Mouse (Mus musculus) liver, embryonic 16.5 days (tissue): ENCODE data around the gene Yif1a. TPM values are rescaled to one million over a fixed set of nuclear protein-coding genes. Genes with fewer than 3 reads are reported as not detected.
A peak's percentile ranks its signal among the peaks of the same experiment; 100 is the strongest.

Experiments used
- ATAC-seq: fragments of 200-750 bp; cut with Nextera tagmentation; 2 replicates; pipeline ENCODE4 v1.8.0; 2017; ENCODE audit warnings: low read depth, mild to moderate bottlenecking, moderate number of reproducible peaks, moderate library complexity
- H3K27ac ChIP-seq: fragments of 300-500 bp; sonication (generic); 2 replicates; pipeline ENCODE4 v1.5.1; 2014; ENCODE audit warnings: mild to moderate bottlenecking, low read length
- H3K27me3 ChIP-seq: fragments of 300-500 bp; sonication (generic); 2 replicates; pipeline ENCODE4 v1.6.1; 2014; ENCODE audit warnings: low read depth, low read length, mixed read lengths; ENCODE audit not compliant: control insufficient read depth, insufficient read depth
- H3K36me3 ChIP-seq: fragments of 300-500 bp; sonication (generic); 2 replicates; pipeline ENCODE4 v1.6.1; 2014; ENCODE audit warnings: mild to moderate bottlenecking; ENCODE audit not compliant: control insufficient read depth, insufficient read depth
- H3K4me1 ChIP-seq: fragments of 300-500 bp; sonication (generic); 2 replicates; pipeline ENCODE4 v1.6.1; 2014; ENCODE audit warnings: low read depth, low read length, mixed read lengths; ENCODE audit not compliant: control insufficient read depth
- H3K4me2 ChIP-seq: fragments of 300-500 bp; sonication (generic); 2 replicates; pipeline ENCODE4 v1.6.1; 2014; ENCODE audit warnings: low read depth, low read length, mixed read lengths
- H3K4me3 ChIP-seq: fragments of 300-500 bp; sonication (generic); 2 replicates; pipeline ENCODE4 v1.5.1; 2014; ENCODE audit warnings: low read depth, mild to moderate bottlenecking, low read length
- H3K9ac ChIP-seq: fragments of 300-500 bp; sonication (generic); 2 replicates; pipeline ENCODE4 v1.6.1; 2014; ENCODE audit warnings: low read depth, low read length
- H3K9me3 ChIP-seq: fragments of 300-500 bp; sonication (generic); replicated peaks from 2 replicates; pipeline ENCODE4 v1.6.1; 2016; ENCODE audit warnings: low read length; ENCODE audit not compliant: control insufficient read depth
- WGBS: fragments of 180-500 bp; shearing (Covaris S2); extraction: QIAGEN DNeasy Blood & Tissue Kit; methylation state at CpG from one replicate; pipeline ENCODE4 v1.1.7; 2014; ENCODE audit not compliant: insufficient replicate concordance; 5-methylcytosine and 5-hydroxymethylcytosine counted together
- polyA plus RNA-seq: library from polyadenylated mRNA; unstranded; fragments of >200 nt; fragmentation: Nextera tagmentation; extraction: Ambion mirVana; gene quantifications from 2 replicates; pipeline ENCODE4 v1.2.1, GENCODE M21; 2015

Gene Yif1a
- polyA plus RNA-seq, 1 experiment from 2014 or later: 53.1 TPM

DNA sequence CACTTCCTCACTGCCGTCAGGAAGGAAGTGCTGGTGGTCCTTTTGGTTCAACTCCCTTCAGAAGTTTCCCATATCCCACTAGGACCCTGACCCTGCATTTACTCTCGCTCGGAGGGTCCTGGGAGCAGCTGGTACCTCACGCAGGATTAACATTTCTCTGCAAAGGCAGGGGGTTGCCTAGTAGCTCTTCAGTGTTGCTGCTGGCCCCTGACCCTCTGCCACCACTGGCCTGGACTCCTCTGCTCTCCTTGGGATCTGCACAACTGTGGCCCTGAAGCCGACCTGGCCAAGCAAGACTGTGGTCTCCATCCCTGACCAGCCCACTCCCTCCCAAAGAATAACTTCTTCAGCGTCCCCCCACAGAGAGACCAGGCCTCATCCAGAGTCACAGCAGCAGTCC, 39.0 kb upstream of the Yif1a start:
- Histone ChIP-seq H3K9ac (no peak overlapping the region), H3K27me3 (peaks cover 33% of the 10 kb centered on the region), H3K27ac (no peak overlapping the region), H3K4me2 (no peak overlapping the region), H3K9me3 (no peaks in the 10 kb centered on the region), H3K4me3 (no peak overlapping the region), H3K4me1 (no peaks in the 10 kb centered on the region), H3K36me3 (peaks cover 7% of the 10 kb centered on the region)
- WGBS: 70% methylated on average over 6 of the region's 6 CpGs
- no peak for ATAC-seq

DNA sequence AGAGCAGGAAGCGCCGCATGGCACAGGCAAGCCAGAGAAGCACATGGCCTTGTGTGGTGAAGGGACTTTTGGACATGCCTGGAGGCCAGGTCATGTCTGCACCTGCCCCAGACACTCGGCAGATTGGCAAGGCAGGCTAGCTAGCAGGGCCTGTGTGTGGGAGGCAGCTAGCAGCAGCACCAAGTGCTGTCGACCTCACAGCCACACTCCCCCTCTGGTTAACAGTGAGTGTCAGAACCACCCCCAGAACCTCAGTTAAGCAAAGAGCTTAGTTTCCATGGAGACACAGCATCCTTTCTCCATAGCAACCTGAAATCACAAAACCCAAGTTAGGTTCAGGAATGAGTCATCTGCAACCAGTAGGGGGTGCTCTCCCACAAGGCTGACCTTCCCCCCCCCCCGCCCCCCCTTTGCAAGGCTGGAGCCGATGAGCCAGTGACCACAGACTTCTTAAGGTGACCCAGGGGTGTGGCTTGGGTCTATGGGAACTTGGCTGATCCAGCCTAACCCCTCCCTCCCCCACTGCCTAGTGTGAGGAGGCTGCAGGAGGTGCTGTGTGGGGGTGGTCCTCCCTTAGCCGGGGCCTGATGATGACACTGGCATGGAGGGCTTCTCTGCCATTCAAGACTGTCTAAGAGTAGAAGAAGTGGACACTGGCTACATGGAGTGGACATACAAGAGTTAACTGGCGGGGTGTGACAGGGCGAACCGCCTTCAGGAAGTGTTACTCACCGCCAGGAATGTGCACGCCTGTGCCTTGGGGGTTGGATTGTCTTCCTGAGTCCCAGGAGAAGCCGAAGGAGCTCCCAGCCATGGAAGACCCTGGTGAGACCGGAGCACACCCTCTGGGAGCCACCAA, 38.1 kb upstream of the Yif1a start, which contains the start of gene Rin1:
Gene Rin1, plus strand, starts transcription at position 435 of the 859 bp plus-strand sequence.
- H3K27ac ChIP-seq: no peak within 1 kb of the TSS
- H3K4me2 ChIP-seq: no peak within 1 kb of the TSS
- no peaks in the 10 kb centered on the region for H3K4me1 ChIP-seq
- H3K9me3 ChIP-seq: no peaks in the 10 kb centered on the region
- peaks cover 33% of the 10 kb centered on the region for H3K27me3 ChIP-seq
- H3K36me3 ChIP-seq: peaks cover 7% of the 10 kb centered on the region
- WGBS: 25% methylated on average over 14 of the region's 14 CpGs
- no peak within 1 kb of the TSS for H3K4me3 ChIP-seq
- H3K9ac ChIP-seq: no peak within 1 kb of the TSS
- peak; percentile 10; the same call in 1 of the 2 replicates for ATAC-seq

DNA sequence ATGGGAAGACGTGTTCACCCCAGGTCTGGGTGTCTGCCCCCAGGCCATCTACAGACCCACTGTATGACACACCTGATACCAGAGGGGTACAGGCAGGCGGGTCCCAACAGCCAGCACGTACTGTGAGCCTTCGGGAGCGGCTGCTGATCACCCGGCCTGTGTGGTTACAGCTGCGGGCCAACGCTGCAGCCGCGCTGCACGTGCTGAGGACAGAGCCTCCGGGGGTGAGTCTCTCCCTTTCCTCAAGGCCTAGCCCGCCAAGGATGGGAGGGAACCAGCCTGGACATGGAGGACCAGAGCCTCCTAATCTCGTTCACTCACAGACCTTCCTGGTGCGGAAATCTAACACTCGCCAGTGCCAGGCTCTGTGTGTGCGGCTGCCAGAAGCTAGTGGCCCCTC, 37.3 kb upstream of the Yif1a start:
- Histone ChIP-seq H3K4me2 (no peak overlapping the region), H3K4me3 (no peak overlapping the region), H3K36me3 (peaks cover 7% of the 10 kb centered on the region), H3K9me3 (no peaks in the 10 kb centered on the region), H3K4me1 (no peaks in the 10 kb centered on the region), H3K9ac (no peak overlapping the region), H3K27me3 (peaks cover 33% of the 10 kb centered on the region), H3K27ac (no peak overlapping the region)
- 12% methylated on average over 17 of the region's 17 CpGs for WGBS
- ATAC-seq: no peak

DNA sequence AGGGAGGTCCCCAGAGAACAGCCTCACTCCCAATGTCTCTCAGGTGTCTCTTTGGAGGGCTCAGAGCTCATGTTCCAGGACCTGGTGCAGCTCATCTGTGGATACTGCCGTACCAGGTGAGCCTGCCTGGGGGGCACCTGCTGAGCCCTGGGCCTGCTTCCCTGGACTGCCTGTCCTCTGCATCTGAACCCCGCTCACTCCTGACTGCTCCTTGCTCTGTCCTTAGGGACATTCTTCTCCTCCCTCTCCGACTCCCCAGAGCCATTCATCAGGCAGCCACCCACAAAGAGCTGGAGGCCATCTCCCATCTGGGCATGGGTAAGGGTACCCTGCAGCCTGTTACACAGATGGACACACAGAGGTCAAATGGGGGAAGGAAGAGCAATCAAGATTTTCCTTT, 36.8 kb upstream of the Yif1a start:
- no peak overlapping the region for H3K27ac ChIP-seq
- peaks cover 33% of the 10 kb centered on the region for H3K27me3 ChIP-seq
- no peak for ATAC-seq
- 59% methylated on average over 3 of the region's 3 CpGs for WGBS
- no peak overlapping the region for H3K4me2 ChIP-seq
- no peaks in the 10 kb centered on the region; the same call in 1 of the 2 replicates for H3K4me1 ChIP-seq
- H3K36me3 ChIP-seq: peaks cover 6% of the 10 kb centered on the region
- no peak overlapping the region for H3K4me3 ChIP-seq
- H3K9me3 ChIP-seq: no peaks in the 10 kb centered on the region
- H3K9ac ChIP-seq: no peak overlapping the region

DNA sequence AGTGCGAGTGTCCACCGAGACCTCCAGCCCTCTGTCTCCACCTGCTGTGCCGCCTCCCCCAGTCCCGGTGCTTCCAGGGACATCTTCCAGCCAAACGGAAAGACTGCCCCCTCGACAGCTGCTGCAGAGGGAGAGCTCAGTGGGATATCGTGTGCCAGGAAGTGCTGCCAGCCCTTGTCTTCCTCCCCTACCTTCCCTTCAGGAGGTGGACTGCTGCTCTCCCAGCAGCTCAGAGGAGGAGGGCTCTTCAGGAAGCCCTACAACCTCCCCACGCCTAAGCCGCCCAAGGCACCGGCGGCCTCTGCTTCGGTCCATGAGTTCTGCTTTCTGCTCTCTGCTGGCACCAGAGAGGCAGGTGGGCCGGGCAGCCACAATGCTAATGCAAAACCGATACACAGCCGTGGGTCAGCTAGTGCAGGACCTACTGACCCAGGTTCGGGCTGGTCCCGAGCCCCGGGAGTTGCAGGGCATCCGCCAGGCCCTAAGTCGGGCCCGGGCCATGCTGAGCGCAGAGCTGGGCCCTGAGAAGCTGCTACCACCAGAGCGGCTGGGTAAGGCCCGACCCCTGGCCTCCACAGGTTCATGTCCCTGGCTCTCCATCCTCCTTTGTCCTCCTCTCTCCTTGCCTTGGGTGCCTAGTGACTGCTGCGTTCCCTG, 36.0 kb upstream of the Yif1a start:
- WGBS: 38% methylated on average over 25 of the region's 25 CpGs
- Histone ChIP-seq H3K4me1 (peaks cover 3% of the 10 kb centered on the region; the same call in 1 of the 2 replicates), H3K27ac (no peak overlapping the region), H3K9me3 (no peaks in the 10 kb centered on the region), H3K9ac (no peak overlapping the region), H3K4me2 (no peak overlapping the region), H3K36me3 (no peaks in the 10 kb centered on the region; the same call in 1 of the 2 replicates), H3K4me3 (no peak overlapping the region), H3K27me3 (peaks cover 33% of the 10 kb centered on the region)
- no peak for ATAC-seq

DNA sequence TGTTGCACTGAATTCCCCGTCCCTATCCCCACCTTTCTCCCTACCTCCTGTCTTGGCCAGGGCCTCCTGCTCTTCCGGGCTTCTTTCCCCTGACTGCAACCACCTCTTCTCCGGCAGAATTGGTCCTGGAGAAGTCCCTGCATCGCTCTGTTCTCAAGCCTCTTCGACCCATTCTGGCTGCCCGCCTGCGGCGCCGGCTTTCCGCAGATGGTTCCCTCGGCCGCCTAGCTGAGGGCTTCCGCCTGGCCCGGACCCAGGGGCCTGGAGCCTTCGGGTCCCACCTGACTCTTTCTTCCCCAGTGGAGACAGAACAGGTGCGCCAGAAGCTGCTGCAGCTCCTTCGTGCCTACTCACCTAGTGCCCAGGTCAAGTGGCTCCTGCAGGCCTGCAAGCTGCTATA, 35.5 kb upstream of the Yif1a start:
- H3K4me2 ChIP-seq: no peak overlapping the region
- H3K4me3 ChIP-seq: no peak overlapping the region
- H3K27ac ChIP-seq: no peak overlapping the region
- H3K9ac ChIP-seq: no peak overlapping the region
- peaks cover 3% of the 10 kb centered on the region; the same call in 1 of the 2 replicates for H3K4me1 ChIP-seq
- no peaks in the 10 kb centered on the region for H3K36me3 ChIP-seq
- no peaks in the 10 kb centered on the region for H3K9me3 ChIP-seq
- no peak for ATAC-seq
- H3K27me3 ChIP-seq: peaks cover 33% of the 10 kb centered on the region
- 69% methylated on average over 17 of the region's 17 CpGs for WGBS

DNA sequence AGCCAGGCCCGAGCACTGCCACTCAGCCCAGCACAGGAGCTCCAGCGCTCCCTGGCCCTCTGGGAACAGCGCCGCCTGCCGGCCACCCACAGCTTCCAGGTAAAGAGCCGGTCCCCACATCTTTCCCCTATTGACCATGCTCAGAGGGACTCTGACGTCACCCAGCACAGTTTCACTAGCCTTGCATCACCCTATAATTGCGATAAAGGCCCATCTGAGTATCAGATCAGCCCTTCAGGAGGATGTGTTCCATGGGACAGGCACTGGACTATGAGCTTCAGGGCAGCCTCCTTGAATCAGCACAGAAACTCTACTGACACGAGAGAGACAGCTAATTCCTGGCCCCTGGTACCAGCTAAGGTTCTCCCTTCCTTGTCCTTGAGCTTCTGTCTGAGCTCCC, 34.4 kb upstream of the Yif1a start:
- H3K36me3 ChIP-seq: no peaks in the 10 kb centered on the region
- H3K4me1 ChIP-seq: peaks cover 7% of the 10 kb centered on the region
- peaks cover 33% of the 10 kb centered on the region for H3K27me3 ChIP-seq
- 18% methylated on average over 9 of the region's 9 CpGs for WGBS
- no peak overlapping the region for H3K9ac ChIP-seq
- H3K4me3 ChIP-seq: no peak overlapping the region
- H3K9me3 ChIP-seq: no peaks in the 10 kb centered on the region
- ATAC-seq: no peak
- H3K27ac ChIP-seq: no peak overlapping the region
- no peak overlapping the region for H3K4me2 ChIP-seq

DNA sequence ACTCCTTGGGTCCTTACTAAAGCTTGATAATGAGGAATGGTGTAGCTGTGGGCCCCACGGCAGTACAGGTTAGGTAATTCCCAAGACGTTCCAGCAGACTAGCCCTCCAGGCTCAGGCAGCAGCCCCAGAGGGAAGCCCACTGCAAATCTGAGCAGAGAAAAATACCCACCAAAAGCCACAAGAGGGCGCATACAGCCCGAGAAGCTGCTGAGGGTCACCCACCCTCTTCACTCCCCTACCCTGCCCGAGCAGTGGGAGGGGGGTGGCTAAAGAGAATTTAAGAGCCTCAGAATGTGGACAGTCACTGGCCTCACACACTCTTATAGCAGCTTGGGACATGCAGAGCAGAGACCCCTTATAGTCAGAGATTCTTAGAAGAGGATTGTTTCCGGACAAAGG, 32.1 kb upstream of the Yif1a start:
- Histone ChIP-seq H3K27me3 (peaks cover 25% of the 10 kb centered on the region), H3K4me2 (no peak overlapping the region), H3K36me3 (no peaks in the 10 kb centered on the region), H3K4me3 (no peak overlapping the region), H3K4me1 (peaks cover 17% of the 10 kb centered on the region), H3K9ac (no peak overlapping the region), H3K9me3 (no peaks in the 10 kb centered on the region), H3K27ac (no peak overlapping the region)
- WGBS: 19% methylated on average over 6 of the region's 6 CpGs
- no peak for ATAC-seq
